10 mouse cellular contexts compared by ENCODE assay signal in the genomic region with DNA sequence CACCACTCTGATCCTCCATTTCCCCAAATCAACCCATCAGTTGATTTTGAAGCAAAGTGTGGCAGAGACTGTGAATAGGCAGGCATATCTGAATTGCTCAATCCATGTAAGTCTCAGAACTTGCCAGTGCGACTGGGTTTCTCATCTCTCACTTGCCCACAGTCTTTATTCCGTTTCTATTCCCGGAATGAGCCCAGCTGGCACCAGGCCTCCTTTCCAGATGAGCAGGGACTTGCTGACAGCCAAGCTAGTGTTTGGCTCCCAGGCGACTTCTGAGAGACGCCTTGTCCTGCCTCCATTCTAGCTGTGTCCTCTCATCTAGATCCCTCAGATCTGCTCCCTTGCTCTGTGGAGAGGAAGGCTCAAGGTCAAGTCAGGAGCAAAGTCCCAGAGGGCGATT. TPM values are rescaled to one million over a fixed set of nuclear protein-coding genes. Genes with fewer than 3 reads are reported as not detected.
A peak's percentile ranks its signal among the peaks of the same experiment; 100 is the strongest.
DNase-seq lines count a peak whose midpoint lies in the region; ATAC-seq lines count a peak whose summit lies in the region.
"Had no signal": no experiment of that assay in that cellular context is flagged by ENCODE, and none has a peak within 500 bp of the region (broad histone marks: within the 10 kb centered on the region; RNA-seq: fewer than 3 reads in every experiment).

No protein-coding gene starts in this region.

- no peak overlapping the region for H3K9ac ChIP-seq in hindbrain, embryonic 11.5 days (ENCODE audit: low read depth, low read length)

- no peak overlapping the region for H3K4me3 ChIP-seq in heart, embryonic 10.5 days
- no peak overlapping the region for H3K4me3 ChIP-seq in hindbrain, embryonic 11.5 days (ENCODE audit: low read depth, low read length)

- H3K9me3 ChIP-seq in heart, embryonic 10.5 days: peaks cover 5% of the 10 kb centered on the region; the same call in 1 of the 2 replicates
- H3K9me3 ChIP-seq in hindbrain, embryonic 11.5 days (ENCODE audit: control insufficient read depth, low read length): no peaks in the 10 kb centered on the region

- no peaks in the 10 kb centered on the region for H3K36me3 ChIP-seq in heart, embryonic 10.5 days
- H3K36me3 ChIP-seq in hindbrain, embryonic 11.5 days (ENCODE audit: control insufficient read depth, insufficient read depth, low read length): no peaks in the 10 kb centered on the region

- peaks cover 9% of the 10 kb centered on the region; the same call in 1 of the 2 replicates for H3K4me1 ChIP-seq in heart, embryonic 10.5 days
- H3K4me1 ChIP-seq in hindbrain, embryonic 11.5 days (replicated peaks; ENCODE audit: control insufficient read depth, insufficient read depth, low read length): no peaks in the 10 kb centered on the region

- no peak for ATAC-seq in hindbrain, embryonic 11.5 days (ENCODE audit: low FRiP score)

- WGBS in heart, embryonic 10.5 days: 68% methylated on average over 6 of the region's 6 CpGs
- WGBS in hindbrain, embryonic 11.5 days: 80% methylated on average over 6 of the region's 6 CpGs

- H3K4me2 ChIP-seq in hindbrain, embryonic 11.5 days (replicated peaks; ENCODE audit: low read depth, low read length): no peak overlapping the region

- H3K27ac ChIP-seq in heart, embryonic 10.5 days: no peak overlapping the region
- H3K27ac ChIP-seq in hindbrain, embryonic 11.5 days (ENCODE audit: low read depth, low read length): no peak overlapping the region
- H3K27ac ChIP-seq: kidney, postnatal 0 days had no signal

- no peaks in the 10 kb centered on the region for H3K27me3 ChIP-seq in heart, embryonic 10.5 days (ENCODE audit: insufficient read depth, poor library complexity, severe bottlenecking)
- H3K27me3 ChIP-seq in hindbrain, embryonic 11.5 days (ENCODE audit: control insufficient read depth, insufficient read depth, low read length): no peaks in the 10 kb centered on the region
- H3K27me3 ChIP-seq: CH12.LX had no signal

- peak; percentile 71 to 75 for DNase-seq in heart, adult 18-20 months
- no peak for DNase-seq in heart, embryonic 10.5 days (ENCODE audit: low spot score)
- peak; percentile 50 to 56 for DNase-seq in frontal cortex, postnatal 25 days (ENCODE audit: low spot score in 2 of 2)
- DNase-seq in layer of hippocampus, adult 8-10 months (ENCODE audit: low spot score in 2 of 2): peak; percentile 62 to 64
- DNase-seq in right cerebral cortex, postnatal 10 days (ENCODE audit: low spot score in 2 of 2): peak; percentile 89 to 91
- DNase-seq in spleen, adult 12 weeks (ENCODE audit: low spot score): no peak
- no peak for DNase-seq in urinary bladder, adult 18-20 months (ENCODE audit: low spot score in 2 of 2)
- DNase-seq in hindbrain, embryonic 11.5 days (ENCODE audit: low spot score): no peak

RNA-seq across cellular contexts. Expression of gene Banf2, which starts 11.9 kb away (rescaled TPM):
- total RNA-seq in heart, adult 18-20 months (2021): not detected
- polyA plus RNA-seq in heart, embryonic 10.5 days (2016; fragmentation: Nextera tagmentation; extraction: Ambion mirVana): not detected in 2 replicates
- not detected for total RNA-seq in layer of hippocampus, adult 8-10 months (2022)
- not detected in 2 replicates for polyA plus RNA-seq in hindbrain, embryonic 11.5 days (2014; fragmentation: Nextera tagmentation; extraction: Ambion mirVana)
- total RNA-seq: CH12.LX had no signal
- polyA plus RNA-seq: kidney, postnatal 0 days had no signal

RNA-seq across cellular contexts. Expression of gene Rrbp1, which starts 33.7 kb away (rescaled TPM):
- total RNA-seq in heart, adult 18-20 months (2021): 100 to 1,000 TPM in 1 of 2 experiments, 10 to 100 TPM in 1; 96.6 to 106 TPM
- polyA plus RNA-seq in heart, embryonic 10.5 days (2016; fragmentation: Nextera tagmentation; extraction: Ambion mirVana): 57.6 and 86.9 TPM in 2 replicates
- total RNA-seq in layer of hippocampus, adult 8-10 months (2022): 10 to 100 TPM; 46.6 to 98.4 (median 68.6) TPM
- polyA plus RNA-seq in hindbrain, embryonic 11.5 days (2014; fragmentation: Nextera tagmentation; extraction: Ambion mirVana): 41.6 and 63.9 TPM in 2 replicates

Comparison
In these comparisons a context has a peak if more than half of its experiments do, and no peak if none do; other contexts are left out.
1. DNase-seq: peak in heart, adult 18-20 months (2 of 2), frontal cortex, postnatal 25 days (2 of 2), layer of hippocampus, adult 8-10 months (2 of 2) and right cerebral cortex, postnatal 10 days (2 of 2); none in heart, embryonic 10.5 days (single experiment), spleen, adult 12 weeks (single experiment), urinary bladder, adult 18-20 months (0 of 2) and hindbrain, embryonic 11.5 days (single experiment).